Mouse (Mus musculus) liver, adult 2 months (tissue): ENCODE measurements at regions not wholly inside any gene's neighbourhood (a gene's known extent, or its start where the extent isn't known, plus 50 kb on each side); places are given as distances from the start of the nearest gene placed in this dataset.

ENCODE experiments used
- CTCF ChIP-seq: fragments of 200-500 bp; IDR thresholded peaks from 2 replicates; pipeline ENCODE4 v1.5.1; 2011; ENCODE audit warnings: low read depth, low read length, control low read depth
- POLR2A ChIP-seq: fragments of 200-500 bp; IDR thresholded peaks from 2 replicates; pipeline ENCODE4 v1.6.1; 2011; ENCODE audit warnings: low read length, control low read depth; ENCODE audit not compliant: insufficient read depth; ENCODE audit errors: extremely low read depth

GRCm38 (mm10) chr6:117505431-117505830 lies 335.5 kb upstream of the Zfp637 start:
- TF ChIP-seq CTCF (no peak), POLR2A (no peak)
